Mouse (Mus musculus): ENCODE results near the gene Prss32. TPM values are rescaled to one million over a fixed set of nuclear protein-coding genes. Genes with fewer than 3 reads are reported as not detected.

Prss32 gene
- total and polyA plus RNA-seq, 2 experiments from 2014 or later: 0.23 TPM; not detected in 1

DNA sequence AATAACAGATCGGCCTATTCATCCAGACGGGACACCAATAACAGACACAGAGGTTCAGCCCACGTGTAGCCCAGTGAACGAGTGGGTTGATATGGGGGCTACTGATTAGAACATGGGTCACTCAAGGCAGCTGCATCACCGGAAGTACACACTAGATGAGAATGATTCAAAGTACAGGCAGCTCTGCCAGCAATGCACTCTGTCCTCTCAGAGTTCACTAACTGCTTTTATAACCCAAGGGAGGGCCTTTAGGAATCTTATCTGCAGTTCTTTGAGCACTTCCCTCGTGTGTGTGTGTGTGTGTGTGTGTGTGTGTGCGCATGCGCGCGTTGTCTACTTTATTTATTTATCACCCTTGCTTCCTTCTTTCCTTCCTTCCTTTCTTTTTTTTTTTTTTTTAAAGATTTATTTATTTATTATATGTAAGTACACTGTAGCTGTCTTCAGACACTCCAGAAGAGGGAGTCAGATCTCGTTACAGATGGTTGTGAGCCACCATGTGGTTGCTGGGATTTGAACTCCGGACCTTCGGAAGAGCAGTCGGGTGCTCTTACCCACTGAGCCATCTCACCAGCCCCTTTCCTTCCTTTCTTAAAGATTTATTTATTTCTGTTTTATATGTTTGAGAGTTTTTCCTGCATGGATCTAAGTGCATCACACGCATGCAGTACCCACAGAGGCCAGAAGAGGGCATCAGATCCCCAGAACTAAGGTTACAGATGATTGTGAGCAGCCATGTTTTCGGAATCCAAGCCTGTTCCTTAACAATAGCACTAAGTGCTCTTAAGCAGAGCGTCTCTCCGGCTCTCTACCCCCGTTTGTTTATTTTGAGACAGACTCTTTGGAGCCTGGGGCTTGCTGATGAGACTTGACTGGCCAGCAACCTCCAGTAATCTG, 7.4 kb downstream of the Prss32 start:
- 65% methylated on average over 18 of the region's 19 CpGs for WGBS
- H3K4me3 ChIP-seq (ENCODE audit: low read depth, low read length): no peak overlapping the region
- H3K4me1 ChIP-seq (ENCODE audit: insufficient read depth, low read length): no peaks in the 10 kb centered on the region
- no peak overlapping the region for H3K4me2 ChIP-seq (ENCODE audit: low read depth, low read length, poor library complexity, severe bottlenecking)
- no peaks in the 10 kb centered on the region for H3K27me3 ChIP-seq (ENCODE audit: insufficient read depth, low read length)
- H3K27ac ChIP-seq (ENCODE audit: low read depth, low read length): peak overlapping the region; percentile 51
- ATAC-seq (ENCODE audit: low FRiP score) (peak; percentile 84), DNase-seq (ENCODE audit: low spot score) (peak; percentile 83)
- no peak overlapping the region for H3K9ac ChIP-seq (replicated peaks; ENCODE audit: low read length, poor library complexity, severe bottlenecking)
- peak; percentile 87 for TF ChIP-seq CTCF (IDR thresholded peaks at IDR 0.05)
- no peaks in the 10 kb centered on the region for H3K36me3 ChIP-seq (ENCODE audit: insufficient read depth, low read length)
- no peaks in the 10 kb centered on the region for H3K9me3 ChIP-seq (ENCODE audit: low read length)

- Histone ChIP-seq H3K4me1 (ENCODE audit: insufficient read depth, low read length) (no peaks in the 10 kb centered on the region), H3K4me3 (ENCODE audit: low read depth, low read length) (no peak overlapping the region), H3K9ac (replicated peaks; ENCODE audit: low read length, poor library complexity, severe bottlenecking) (no peak overlapping the region), H3K4me2 (ENCODE audit: low read depth, low read length, poor library complexity, severe bottlenecking) (no peak overlapping the region), H3K9me3 (ENCODE audit: low read length) (no peaks in the 10 kb centered on the region), H3K27me3 (ENCODE audit: insufficient read depth, low read length) (no peaks in the 10 kb centered on the region), H3K27ac (ENCODE audit: low read depth, low read length) (no peak overlapping the region), H3K36me3 (ENCODE audit: insufficient read depth, low read length) (no peaks in the 10 kb centered on the region)
- ATAC-seq (ENCODE audit: low FRiP score) (no peak), DNase-seq (ENCODE audit: low spot score) (peak; percentile 47)
- WGBS: 35% methylated on average over 5 of the region's 5 CpGs
- TF ChIP-seq CTCF (IDR thresholded peaks at IDR 0.05): peak; percentile 69
Observed at GRCm38 (mm10) chr17:23853292-23853691, 9.6 kb downstream of the Prss32 start.

DNA sequence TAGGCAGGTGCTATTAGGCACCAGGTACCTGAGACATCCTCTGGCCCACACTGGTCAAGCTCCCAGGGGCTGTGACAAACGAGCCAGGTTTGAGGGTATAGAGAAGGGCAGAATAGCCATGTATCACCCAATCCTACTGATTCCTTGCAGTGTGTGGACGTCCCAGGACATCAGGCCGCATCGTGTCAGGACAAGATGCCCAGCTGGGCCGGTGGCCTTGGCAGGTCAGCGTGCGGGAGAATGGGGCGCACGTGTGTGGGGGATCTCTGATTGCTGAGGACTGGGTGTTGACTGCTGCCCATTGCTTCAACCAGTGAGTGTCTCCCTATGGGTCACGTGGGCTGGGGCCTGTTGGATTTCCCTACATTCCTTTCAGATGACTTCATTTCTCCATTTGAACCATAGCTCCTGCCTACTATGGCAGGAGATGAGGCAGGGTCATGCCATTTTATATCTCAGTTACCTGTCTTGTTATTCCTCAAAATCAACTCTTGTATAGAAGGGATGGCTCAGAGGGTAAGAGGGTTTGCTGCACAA, 10.6 kb downstream of the Prss32 start:
- no peaks in the 10 kb centered on the region for H3K27me3 ChIP-seq (ENCODE audit: insufficient read depth, low read length)
- H3K36me3 ChIP-seq (ENCODE audit: insufficient read depth, low read length): no peaks in the 10 kb centered on the region
- no peak for TF ChIP-seq CTCF (IDR thresholded peaks at IDR 0.05)
- H3K4me1 ChIP-seq (ENCODE audit: insufficient read depth, low read length): no peaks in the 10 kb centered on the region
- no peak for DNase-seq (ENCODE audit: low spot score)
- H3K4me3 ChIP-seq (ENCODE audit: low read depth, low read length): no peak overlapping the region
- no peak overlapping the region for H3K9ac ChIP-seq (replicated peaks; ENCODE audit: low read length, poor library complexity, severe bottlenecking)
- no peak for ATAC-seq (ENCODE audit: low FRiP score)
- WGBS: 90% methylated on average over 10 of the region's 10 CpGs
- no peak overlapping the region for H3K4me2 ChIP-seq (ENCODE audit: low read depth, low read length, poor library complexity, severe bottlenecking)
- H3K9me3 ChIP-seq (ENCODE audit: low read length): no peaks in the 10 kb centered on the region
- H3K27ac ChIP-seq (ENCODE audit: low read depth, low read length): no peak overlapping the region

DNA sequence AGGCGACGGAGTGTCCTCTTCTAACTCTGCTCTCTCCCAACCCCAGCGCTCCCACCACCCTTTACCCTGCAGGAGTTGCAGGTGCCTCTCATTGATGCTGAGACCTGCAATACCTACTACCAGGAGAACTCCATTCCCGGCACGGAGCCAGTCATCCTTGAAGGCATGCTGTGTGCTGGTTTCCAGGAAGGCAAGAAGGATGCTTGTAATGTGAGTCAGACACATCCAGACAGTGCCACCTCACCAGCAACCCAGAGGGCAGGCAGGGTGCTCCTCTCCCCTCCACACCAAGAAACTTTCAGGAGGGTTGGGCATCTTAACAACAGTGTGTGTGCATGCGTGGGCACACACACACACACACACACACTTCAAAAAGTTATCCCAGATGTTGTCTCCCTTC, 13.5 kb downstream of the Prss32 start:
- H3K4me1 ChIP-seq (ENCODE audit: insufficient read depth, low read length): no peaks in the 10 kb centered on the region
- no peak for ATAC-seq (ENCODE audit: low FRiP score)
- whole genome bisulfite sequencing: 88% methylated on average over 6 of the region's 6 CpGs
- H3K27ac ChIP-seq (ENCODE audit: low read depth, low read length): no peak overlapping the region
- H3K36me3 ChIP-seq (ENCODE audit: insufficient read depth, low read length): no peaks in the 10 kb centered on the region
- H3K9ac ChIP-seq (replicated peaks; ENCODE audit: low read length, poor library complexity, severe bottlenecking): no peak overlapping the region
- H3K4me3 ChIP-seq (ENCODE audit: low read depth, low read length): no peak overlapping the region
- no peak for DNase-seq (ENCODE audit: low spot score)
- H3K4me2 ChIP-seq (ENCODE audit: low read depth, low read length, poor library complexity, severe bottlenecking): no peak overlapping the region
- TF ChIP-seq CTCF (IDR thresholded peaks at IDR 0.05): no peak
- H3K9me3 ChIP-seq (ENCODE audit: low read length): no peaks in the 10 kb centered on the region
- H3K27me3 ChIP-seq (ENCODE audit: insufficient read depth, low read length): no peaks in the 10 kb centered on the region

DNA sequence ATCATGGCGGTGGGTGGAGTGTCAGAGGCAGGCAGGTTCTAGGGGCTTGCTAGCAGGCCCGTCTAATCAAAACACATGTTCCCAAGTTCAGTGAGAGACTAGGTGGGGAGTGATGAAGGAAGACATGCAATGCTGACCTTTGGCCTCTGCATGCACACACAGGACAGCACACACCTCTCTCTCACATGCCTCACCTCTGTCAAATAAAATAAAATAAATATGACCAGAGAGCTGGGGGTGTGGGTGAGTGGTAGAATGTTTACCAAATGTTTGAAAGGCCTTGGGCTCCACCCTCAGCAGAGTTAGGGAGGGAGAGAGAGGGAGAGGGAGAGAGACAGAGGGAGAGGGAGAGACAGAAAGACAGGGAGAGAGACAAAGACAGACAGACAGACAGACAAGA, 14.3 kb downstream of the Prss32 start:
- H3K9ac ChIP-seq (replicated peaks; ENCODE audit: low read length, poor library complexity, severe bottlenecking): no peak overlapping the region
- no peak for ATAC-seq (ENCODE audit: low FRiP score)
- no peak overlapping the region for H3K4me2 ChIP-seq (ENCODE audit: low read depth, low read length, poor library complexity, severe bottlenecking)
- 93% methylated on average over 2 of the region's 2 CpGs for WGBS
- H3K36me3 ChIP-seq (ENCODE audit: insufficient read depth, low read length): no peaks in the 10 kb centered on the region
- TF ChIP-seq CTCF (IDR thresholded peaks at IDR 0.05): no peak
- H3K4me1 ChIP-seq (ENCODE audit: insufficient read depth, low read length): no peaks in the 10 kb centered on the region
- H3K27me3 ChIP-seq (ENCODE audit: insufficient read depth, low read length): no peaks in the 10 kb centered on the region
- no peak for DNase-seq (ENCODE audit: low spot score)
- H3K4me3 ChIP-seq (ENCODE audit: low read depth, low read length): no peak overlapping the region
- no peak overlapping the region for H3K27ac ChIP-seq (ENCODE audit: low read depth, low read length)
- no peaks in the 10 kb centered on the region for H3K9me3 ChIP-seq (ENCODE audit: low read length)

DNA sequence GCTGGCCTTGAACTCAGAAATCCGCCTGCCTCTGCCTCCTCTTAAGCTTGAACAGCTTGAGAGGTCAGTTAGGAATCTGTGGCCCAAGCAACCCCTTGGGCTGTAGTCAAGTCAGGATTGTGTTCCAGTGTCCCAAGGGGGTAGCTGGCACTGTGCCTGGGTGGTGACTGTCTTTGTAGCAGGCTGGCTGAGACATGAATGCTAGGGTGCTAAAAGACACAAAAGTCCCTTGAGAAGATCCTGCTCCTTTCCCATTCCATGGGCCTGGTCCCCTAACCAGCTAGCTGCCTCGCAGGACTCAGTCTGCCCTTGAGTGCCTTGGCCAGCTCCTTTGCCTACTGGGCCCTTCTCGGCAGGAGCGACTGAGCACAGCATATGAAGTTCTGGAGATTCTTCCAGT, 19.3 kb downstream of the Prss32 start:
- 93% methylated on average over 4 of the region's 4 CpGs for WGBS
- H3K4me3 ChIP-seq (ENCODE audit: low read depth, low read length): no peak overlapping the region
- no peaks in the 10 kb centered on the region for H3K9me3 ChIP-seq (ENCODE audit: low read length)
- DNase-seq (ENCODE audit: low spot score): no peak
- H3K27me3 ChIP-seq (ENCODE audit: insufficient read depth, low read length): no peaks in the 10 kb centered on the region
- ATAC-seq (ENCODE audit: low FRiP score): no peak
- no peak overlapping the region for H3K27ac ChIP-seq (ENCODE audit: low read depth, low read length)
- TF ChIP-seq CTCF (IDR thresholded peaks at IDR 0.05): no peak
- H3K4me1 ChIP-seq (ENCODE audit: insufficient read depth, low read length): no peaks in the 10 kb centered on the region
- H3K9ac ChIP-seq (replicated peaks; ENCODE audit: low read length, poor library complexity, severe bottlenecking): no peak overlapping the region
- no peaks in the 10 kb centered on the region for H3K36me3 ChIP-seq (ENCODE audit: insufficient read depth, low read length)
- H3K4me2 ChIP-seq (ENCODE audit: low read depth, low read length, poor library complexity, severe bottlenecking): no peak overlapping the region
